Mouse (Mus musculus) T-helper 2 cell (primary cell): Measurements from ENCODE around the gene Coro2b.

Source experiments
- in situ Hi-C: fragments of 300-600 bp; cut with MboI, MseI; formaldehyde crosslinking; loops from one replicate; pipeline ENCODE4 v1.15.1; 2025; ENCODE audit warnings: high pct_unique_total_duplicates

The Coro2b gene

DNA sequence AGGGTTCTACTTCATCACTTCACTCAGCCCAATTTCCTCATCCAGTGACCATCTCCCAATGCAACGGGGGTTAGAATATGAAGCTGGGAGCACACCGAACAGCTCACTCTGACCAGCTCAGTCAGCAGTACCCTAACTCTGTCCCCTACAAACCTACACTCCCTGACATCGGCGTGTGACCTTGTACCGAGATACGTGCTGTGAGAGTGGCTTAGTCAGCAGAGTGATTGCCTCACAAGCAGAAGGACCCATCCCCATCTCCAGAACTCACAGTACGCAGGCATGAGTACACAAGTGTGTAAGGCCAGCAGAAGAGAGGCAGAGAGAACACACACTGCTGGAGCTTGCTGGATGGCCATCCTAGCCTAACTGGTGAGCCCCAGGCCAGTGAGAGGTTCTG is 21.7 kb downstream of the Coro2b start:
- in situ Hi-C loops: no loop called here

DNA sequence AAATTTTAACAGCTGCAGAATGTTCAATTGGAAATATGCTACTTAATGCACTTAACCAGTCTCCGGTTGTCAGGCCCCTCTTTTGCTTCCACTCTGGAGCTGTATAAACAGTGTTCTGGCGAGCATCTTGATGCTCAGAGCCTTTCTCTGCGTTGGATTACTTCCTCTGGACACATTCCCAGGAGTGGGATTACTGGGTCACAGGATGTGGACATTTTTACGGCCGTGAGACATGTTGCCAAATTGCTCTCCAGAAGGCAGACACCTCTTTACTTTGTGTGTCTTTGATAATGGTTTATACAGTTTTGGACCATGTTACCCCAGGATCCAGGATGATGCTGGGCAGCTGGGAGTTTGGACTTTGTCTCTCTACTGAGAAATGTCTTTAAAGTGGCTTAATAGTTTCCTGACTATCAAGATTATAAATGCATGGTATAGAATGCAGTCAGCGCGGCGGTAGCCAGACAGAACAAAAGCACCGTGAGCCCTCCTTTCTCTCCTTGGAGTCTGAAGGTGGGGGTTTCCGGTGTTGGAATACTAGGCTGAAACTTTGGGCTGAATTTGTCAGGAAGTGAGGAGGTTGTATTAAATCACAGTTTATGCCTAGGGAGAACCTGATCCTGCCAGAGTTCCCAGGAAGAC is 23.2 kb downstream of the Coro2b start:
- in situ Hi-C loops: no loop called here

DNA sequence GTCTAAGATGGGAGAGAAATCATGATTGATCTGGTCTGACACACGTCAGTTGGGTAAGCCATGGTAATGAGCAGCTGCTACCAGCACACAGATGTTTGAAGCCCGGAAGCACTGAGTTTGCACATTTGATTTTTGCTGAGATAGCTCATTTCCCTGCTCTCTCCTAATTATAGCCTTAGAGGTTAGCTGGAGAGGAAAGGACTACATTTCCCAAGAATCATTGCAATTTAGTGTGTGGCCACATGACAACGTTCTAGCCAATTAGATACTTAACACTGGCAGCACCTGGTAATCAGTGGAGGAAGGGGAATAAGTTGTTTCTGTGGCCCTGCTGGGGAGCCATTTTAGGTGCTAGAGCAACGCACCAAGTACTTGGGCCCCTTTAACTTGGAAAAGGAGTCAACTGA is 26.3 kb downstream of the Coro2b start:
- in situ Hi-C loops: no loop called here

DNA sequence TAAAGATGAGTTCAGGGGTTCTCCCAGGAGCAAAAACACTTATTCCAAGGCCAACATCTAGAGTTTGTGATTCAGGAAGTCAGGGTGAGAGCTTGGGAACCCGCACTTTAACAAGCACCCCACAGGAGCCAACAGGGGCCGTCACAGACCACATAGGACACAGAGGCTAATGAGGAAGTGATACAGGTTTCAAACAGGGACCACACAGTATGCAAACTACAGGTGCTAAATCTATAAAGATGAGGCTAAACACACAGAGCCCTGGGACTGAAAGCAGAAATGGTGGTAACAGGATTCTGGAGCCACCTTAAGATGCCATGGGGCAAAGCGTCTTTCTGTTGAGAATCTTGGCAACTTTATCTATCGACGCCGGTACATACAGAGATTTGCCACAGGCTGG is 27.2 kb downstream of the Coro2b start:
- in situ Hi-C loops: no loop called here

DNA sequence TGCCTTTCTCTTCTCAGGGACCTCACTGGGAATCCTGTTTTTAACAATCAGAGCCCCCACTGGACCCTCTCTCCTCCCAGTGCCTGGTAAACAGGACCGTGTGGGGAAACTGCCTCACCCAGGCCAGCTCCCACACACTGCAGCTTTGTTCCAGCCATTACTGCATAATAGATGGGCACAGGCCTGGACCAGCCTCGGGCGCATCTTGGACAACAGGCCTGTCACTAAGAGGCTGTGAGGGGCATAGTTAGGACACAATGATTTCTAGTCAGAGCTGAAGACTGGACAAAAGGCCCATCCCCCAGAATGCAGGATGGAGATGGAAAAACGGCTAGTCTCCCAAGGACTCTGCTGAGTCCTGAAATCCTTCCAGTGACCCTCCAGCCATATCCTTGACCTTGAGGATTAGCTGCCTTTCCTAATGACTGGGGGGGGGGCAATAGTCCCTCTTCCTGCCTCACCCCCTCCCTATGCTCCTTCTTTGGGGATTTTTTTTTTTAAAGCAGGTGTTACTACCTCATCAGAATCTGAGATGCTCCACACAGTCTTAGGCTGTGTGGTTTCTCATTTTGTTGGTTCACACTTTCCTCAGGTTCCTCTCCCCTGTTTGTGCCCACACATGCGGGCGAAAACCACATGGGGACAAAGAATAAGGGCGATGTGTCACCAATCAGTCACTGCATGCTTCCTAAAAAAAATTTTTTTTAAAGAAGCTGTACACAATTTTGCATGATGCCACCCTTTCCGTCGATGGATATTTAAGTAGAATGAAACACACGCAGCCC is 27.9 kb downstream of the Coro2b start:
- in situ Hi-C loops: no loop called here

DNA sequence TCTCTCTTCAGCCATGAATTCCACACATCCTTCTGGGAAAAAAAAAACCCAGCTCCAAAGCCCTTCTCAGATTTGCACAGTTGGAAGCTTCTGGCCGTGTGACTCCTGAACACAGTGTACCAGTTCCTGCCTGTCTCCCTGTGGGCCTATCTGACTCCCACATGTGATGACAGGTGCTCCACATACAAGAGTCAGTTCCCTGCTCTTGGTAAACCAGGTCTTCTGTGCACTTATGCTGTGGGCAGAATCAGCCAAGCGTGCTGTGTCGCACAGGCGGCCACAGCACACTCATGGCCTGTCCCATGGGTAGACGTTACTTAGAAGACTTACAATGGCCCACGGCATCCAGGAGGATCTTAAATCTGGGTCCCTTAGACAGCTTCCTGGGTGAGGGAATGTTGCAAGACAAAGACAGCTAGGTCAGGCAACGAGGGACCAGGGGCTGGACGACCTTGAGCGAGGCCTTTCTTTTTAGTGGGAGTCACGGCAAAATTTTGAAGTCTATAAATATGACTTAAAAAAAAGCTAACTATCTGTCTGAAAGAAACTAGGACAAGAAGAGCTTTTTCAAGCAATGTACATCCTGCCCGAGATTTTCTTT is 30.3 kb downstream of the Coro2b start:
- in situ Hi-C loops: no loop called here

DNA sequence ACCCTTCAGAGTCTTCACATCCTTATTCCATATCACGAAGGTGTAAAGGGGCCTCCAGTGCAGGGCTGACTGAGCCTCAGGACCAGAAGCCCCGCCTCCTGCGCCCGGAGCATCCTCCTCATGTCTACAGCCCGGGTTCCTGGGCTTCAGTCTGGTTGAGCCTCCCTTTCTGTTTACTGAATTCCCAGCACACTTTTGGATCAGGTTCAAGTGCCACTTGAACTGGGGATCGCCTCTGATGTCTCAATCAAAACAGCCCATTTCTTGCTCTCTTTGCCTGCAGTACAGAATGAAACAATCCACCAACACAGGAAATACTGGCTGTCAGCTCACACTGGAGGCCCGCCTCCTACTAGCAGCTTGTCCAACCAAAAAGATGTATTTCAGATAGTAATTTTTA is 32.7 kb downstream of the Coro2b start:
- in situ Hi-C loops: no loop called here

DNA sequence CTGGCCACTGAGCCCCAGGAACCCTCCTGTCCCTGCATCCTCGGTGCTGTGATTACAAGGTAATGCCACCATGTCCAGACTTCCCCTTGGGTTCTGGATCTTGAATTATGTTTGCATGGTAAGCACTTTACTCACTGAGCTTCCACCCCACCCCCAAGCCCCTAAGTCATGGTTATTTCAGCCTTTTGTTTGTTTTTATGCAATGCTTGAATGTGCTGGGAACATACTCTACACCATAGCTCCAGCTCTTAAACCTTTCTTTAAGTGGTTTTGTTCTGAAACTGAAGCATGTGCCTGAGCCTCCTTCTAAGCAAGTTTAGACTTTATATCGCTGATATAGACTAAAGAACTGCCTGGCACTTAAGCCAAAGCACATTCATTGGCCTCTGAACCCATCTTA is 34.5 kb downstream of the Coro2b start:
- in situ Hi-C loops: no loop called here

DNA sequence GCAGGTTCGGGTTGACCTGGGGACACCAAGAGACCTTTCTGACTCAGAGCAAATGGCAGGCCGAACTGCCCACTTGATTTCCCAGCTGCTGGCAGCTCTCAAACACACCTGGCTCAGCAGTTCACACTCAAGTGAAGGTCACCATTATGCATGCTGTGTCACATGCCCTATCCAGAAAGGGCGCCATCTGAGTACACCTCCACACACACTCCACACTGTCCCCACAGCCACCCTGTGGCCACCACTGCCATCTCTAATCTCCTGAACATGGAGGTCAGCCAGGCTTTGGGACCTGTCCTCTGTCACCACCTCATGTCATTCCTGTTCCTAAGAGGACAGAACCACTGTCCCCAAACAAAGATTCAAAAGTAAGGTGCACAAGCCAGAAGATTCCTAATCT is 35.3 kb downstream of the Coro2b start:
- in situ Hi-C loops: no loop called here

DNA sequence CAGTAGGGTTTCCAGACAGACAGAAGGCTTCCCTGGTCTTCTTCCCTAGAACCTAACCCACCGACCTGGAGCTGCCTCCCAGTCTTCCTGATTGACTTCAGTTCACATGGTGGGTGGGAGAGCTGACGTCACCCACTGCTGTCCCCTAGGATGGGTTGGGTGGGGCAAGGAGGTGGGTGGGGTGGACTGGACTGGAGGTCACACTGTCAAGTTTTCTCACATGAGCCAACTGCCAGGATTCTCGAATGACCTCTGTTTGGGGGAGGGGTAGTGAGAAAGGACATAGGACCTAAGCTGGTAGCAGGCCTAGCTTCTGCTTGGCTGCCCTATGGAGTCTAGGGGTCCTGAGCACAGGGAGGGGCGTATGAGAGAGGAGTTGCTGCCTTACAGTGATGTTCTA is 36.8 kb downstream of the Coro2b start:
- in situ Hi-C loops: no loop called here

DNA sequence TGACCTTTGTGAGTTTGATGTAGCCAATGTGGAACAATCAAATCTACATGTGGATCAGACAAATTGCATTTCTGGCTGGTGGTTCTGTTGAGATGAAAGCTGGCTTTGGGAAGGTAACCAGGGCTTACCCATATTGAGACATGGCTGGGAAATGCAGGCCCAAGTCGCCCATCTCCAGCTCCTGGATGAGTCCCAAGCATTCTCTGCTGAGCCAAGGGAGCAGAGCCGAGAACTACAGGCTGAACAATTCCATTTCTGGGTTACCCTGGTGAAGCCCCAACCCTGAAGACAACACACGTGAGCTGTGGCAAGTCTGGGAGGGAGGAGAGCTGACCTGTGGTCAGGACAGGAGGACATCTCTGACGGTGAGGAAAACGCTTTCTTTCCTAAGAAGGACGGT is 37.9 kb downstream of the Coro2b start:
- in situ Hi-C loops: no loop called here

DNA sequence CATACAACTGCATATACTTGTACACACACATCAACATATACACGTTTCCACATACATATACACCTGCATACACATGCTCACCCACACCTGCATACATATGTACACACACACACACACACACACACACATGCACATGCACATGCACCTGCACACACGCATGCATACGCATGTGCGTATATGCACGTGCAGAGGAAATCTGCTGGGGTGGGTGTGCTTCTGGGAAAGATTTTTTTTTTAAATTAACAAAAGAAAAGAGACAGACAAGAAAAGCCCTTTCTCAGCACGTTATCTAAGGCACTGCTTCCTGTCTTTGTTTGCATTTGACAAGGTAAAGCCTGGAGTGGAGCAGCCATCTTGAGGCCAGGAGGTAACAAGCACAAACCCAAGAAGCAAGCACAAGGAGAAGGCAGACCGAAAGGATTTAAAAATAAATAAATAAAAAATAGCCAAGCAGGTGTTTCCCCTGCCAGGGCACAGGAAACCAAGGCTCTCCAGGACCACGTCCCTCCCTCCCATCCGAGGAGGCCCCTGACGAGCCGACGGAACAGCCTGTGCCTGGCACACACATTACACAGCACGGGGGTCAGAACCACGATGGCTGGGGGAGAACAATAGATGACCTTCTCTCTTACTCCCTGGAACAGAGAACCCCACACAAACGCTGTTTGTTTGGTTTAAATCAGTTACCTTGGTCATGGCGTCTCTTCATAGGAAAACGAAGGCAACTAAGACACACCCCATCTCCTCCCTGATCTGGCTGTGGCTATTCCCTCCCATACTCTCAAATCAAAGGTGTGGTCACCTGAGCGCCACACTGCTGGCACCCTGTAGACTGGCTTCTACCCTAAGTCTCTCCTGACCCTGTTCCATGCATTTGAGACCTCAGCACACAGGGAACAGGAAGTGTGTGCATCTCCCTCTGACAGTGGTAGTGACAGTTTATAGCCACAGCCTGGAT is 39.4 kb downstream of the Coro2b start:
- in situ Hi-C loops: no loop called here

DNA sequence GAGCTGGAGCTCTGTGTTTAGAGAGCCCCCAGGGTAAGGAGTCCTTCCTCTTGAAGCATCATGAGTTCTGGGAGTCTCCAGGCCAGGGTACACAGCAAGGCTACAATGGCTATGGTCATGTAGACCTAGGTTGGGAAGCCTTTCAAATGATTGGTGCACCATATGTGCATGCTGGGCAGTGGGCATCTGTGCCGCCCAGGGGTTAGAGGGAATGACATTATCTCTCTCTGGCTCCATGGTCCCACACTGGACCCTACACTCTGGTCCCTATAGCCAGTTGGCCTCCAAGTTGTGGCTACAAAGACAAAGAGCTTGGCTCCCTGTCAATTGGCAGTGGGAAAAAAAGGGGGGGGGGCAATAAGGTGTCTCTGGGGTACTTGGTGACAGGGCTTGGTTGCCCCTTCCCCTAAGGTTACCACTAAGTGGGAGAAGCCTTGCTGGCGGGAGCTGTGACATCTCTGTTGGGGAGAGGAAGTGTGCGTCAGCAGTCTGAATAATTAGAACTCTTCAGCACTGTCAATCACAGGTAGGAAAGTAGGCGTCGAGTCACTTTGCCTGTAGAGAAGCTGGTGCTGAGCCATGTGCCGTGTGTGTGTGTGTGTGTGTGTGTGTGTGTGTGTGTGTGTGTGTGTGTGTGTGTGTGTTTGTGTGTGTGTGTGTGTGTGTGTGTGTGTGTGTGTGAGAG is 44.4 kb downstream of the Coro2b start:
- in situ Hi-C loops: no loop called here

DNA sequence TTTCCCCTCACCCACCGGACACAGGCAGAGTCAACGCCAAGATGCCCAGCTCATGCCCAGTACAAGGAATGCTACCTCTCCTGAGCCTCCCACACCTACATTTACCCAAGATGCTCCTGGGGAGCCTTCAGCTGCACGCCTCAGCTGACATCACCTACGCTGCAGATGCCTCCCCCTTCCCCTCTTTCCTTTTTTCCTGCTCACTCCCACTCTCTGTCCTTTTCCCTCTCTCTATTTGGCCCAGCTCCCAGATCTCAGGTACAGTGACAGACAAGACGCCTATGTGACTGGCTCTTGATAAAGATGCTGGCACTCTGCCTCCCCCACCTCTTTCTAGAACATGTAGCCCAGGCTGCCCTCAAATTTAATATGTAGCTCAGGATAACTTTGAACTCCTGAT is 45.2 kb downstream of the Coro2b start:
- in situ Hi-C loops: no loop called here

DNA sequence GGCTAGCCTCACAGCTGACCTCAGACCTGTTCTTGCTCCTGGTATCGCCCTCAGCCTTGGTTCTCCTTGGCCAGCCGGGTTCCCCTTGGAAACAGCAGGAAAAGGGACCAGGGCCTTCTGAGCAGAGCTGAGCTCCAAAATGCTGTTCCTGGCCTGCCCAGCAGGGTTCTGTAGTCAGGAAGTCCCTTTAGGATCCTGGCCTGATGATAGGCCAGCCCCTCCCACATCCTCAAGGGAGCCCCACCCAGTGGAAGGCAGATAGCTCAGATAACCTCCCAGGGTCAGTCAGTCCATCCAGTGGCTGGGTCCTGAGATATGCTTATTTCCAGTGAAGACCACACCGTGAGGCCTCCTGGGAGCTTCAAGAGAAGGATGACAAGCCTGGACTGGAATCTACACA is 45.7 kb downstream of the Coro2b start:
- in situ Hi-C loops: no loop called here

DNA sequence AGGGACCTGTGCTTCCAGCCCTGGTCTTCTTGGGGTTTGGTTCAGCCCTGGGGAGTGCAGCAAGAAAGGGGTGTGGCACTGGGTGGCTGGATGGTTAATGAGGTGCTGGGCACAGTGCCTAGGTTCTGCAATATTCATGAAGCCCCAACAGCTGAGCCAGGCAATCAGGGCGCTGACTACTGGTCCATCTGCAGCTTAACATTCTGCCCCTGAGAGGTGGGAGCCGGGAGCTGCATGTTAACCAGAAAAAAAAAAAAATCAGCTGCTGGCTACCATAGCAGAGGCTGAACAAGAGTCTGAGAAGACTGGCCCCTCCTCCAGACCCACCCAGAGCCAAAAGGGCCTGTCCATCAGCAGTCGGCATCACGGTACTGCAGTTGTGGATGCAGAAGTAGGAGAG is 52.7 kb downstream of the Coro2b start:
- in situ Hi-C loops: loop anchor here (5.0 kb wide), 1 partner anchor 47 kb away; no protein-coding TSS in a partner anchor

DNA sequence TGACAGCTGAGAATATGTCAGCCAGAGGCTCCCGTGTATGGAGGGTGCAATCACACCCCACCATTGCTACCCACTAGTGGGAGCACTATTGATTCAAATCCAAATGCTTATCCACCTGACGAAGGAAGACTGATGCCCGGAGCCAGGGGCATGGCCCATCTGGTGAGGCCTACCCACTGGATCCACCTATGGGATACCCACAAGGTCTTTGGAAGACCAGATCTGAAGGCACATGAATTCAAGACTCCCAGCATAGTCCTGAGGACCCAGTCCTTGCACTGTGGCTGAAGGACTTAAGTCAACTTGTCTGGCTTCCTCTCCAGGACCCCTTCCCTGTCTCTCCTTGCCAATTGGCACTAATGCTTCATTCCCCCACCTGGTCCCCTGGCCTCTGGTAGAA is 54.1 kb downstream of the Coro2b start:
- in situ Hi-C loops: loop anchor here (5.0 kb wide), 1 partner anchor 45 kb away; no protein-coding TSS in a partner anchor

DNA sequence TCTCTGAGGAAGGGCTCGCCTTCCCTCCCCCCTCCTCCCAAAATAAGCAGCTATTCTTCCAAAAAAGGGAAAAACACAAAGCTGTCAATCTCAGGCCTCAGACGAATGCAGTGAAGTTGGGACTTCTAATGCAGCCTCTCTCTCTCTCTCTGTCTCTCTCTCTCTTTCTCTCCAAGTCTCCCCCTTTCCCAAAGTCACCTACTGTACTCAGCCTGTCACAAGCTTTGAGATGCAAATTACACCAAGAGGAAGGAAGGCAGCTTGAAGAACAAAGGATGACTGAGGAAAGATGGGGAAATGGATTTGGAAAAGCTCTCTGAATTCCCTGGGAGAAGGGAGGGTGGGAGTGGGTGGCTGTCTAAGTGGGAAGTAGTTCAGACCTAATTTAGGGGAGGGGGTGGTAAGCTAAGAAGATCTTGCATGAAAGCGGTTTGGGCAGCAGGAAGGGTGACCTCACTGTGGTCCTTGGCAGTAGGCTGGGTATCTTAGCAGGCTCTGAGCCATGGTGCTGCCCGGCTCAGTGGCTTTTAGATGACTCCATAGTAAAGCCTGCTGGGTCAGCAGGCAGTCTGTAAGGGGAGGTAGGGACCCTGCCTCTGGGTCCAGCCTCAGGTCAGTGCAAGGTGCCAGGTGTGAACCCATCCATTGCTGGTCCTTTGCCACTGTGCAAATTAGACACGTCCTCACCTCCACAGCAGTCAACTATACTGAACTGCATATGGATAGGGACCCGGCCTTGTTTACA is 55.8 kb downstream of the Coro2b start:
- in situ Hi-C loops: loop anchor here (5.0 kb wide), 1 partner anchor 44 kb away; no protein-coding TSS in a partner anchor

DNA sequence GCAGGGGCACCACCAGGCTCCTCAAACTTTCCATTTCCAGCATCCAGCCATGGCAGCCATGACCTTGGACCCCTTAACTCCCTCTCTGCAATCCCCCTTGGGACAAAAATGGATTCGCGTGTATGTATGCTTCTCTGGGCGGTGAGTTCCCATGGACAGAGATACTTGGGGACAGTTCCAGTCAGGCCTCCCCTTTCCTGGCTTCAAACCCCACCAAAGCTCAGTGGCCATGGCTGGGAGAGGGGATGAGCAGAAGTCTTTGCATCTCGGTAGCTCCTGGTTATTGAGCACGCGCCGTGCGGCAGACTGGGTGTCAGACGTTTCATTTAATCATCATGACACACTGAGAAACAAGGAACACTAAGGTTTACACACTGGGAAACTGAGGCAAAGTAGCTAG is 56.7 kb downstream of the Coro2b start:
- in situ Hi-C loops: loop anchor here (5.0 kb wide), 1 partner anchor 43 kb away; no protein-coding TSS in a partner anchor

DNA sequence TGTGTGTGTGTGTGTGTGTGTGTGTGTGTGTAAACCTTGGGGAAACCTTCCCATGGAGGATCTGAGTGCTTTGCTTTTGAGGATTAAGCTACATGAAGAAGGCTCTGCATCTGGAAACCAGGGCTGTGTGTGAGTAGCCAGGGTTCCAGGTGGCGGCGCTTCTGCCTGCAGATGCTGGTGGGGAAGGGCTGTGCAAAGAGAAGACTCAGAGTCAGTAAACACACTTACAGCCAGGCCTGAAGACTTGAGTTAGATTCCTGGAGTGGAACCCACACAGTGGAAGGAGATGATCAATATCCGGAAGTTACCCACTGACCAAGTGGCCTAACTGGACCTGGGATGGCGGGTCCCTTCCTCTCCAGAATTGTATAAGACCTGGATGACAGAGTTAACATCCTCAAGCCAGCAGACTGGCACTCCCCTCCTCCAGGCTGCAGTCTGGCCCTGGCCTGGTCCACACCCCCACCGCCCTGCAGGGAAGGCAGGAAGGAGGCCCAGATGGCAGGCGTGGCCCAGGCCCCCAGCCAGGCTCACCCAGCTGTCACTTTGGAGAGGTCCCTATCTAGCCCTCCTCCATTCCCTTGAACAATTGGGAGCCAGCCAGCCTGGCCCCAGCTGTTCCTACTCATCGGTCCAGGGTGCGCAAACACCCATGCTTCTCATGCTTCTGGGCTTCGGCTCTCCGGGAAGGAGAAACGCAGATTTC is 59.9 kb downstream of the Coro2b start:
- in situ Hi-C loops: no loop called here
